Mouse (Mus musculus): ENCODE measurements around the gene Rpl31.

DNA sequence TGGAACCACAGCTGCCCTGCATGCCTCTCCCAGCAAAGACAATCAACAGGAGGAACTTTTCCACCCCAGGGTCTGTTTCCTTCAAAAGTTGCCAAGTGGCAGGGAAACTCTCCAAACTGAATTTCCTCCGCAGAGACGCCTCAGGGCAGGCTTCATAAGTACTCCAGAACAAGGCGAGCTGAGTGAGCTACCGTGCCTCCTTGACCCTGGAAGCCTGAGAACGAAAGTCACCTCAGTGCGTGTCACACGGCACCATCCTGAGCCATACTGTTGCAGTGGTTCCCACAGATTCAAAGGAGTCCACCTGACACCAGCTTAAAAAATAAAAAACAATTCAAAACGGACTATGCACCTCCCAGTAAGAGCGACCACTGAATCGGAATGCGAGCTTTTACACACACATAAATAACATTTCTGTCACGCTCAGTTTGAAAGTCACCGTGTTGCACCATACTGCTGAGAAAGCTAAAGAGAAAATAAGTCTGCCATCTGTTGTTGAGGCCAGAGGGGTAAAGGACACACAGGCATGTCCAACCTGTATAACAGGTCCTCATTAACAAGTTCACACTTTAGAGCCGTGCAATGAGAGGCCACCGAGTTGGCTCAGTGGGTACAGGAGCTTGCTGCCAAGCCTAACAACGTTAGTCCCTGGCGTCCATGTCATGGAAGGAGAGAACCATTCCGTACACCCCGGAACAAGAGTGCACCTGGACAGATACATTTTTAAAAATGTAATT lies 42.6 kb downstream of the Rpl31 start:
- TF ChIP-seq POLR2A (IDR thresholded peaks at IDR 0.05; ENCODE audit: control insufficient read depth, low read depth, low read length) (no peak), CTCF (IDR thresholded peaks at IDR 0.05; ENCODE audit: control insufficient read depth, insufficient read depth, insufficient replicate concordance, low read depth, low read length) (no peak)
